Mouse (Mus musculus) heart, adult 8-10 months (tissue): ENCODE data around the gene Slc35g2. TPM values are rescaled to one million over a fixed set of nuclear protein-coding genes. Genes with fewer than 3 reads are reported as not detected.
A peak's percentile ranks its signal among the peaks of the same experiment; 100 is the strongest.

Experiments used
- DNase-seq: peaks from one replicate; pipeline ENCODE4 v3.0.0; 2022; ENCODE audit warnings: low spot score
- total RNA-seq, 4 experiments: library from RNA; stranded (reverse); gene quantifications; 2 replicates each; pipeline ENCODE4 v1.2.4; 2022

The Slc35g2 gene
- total RNA-seq = 1 to 10 TPM; 2.8 to 4.0 (median 3.2) TPM

DNA sequence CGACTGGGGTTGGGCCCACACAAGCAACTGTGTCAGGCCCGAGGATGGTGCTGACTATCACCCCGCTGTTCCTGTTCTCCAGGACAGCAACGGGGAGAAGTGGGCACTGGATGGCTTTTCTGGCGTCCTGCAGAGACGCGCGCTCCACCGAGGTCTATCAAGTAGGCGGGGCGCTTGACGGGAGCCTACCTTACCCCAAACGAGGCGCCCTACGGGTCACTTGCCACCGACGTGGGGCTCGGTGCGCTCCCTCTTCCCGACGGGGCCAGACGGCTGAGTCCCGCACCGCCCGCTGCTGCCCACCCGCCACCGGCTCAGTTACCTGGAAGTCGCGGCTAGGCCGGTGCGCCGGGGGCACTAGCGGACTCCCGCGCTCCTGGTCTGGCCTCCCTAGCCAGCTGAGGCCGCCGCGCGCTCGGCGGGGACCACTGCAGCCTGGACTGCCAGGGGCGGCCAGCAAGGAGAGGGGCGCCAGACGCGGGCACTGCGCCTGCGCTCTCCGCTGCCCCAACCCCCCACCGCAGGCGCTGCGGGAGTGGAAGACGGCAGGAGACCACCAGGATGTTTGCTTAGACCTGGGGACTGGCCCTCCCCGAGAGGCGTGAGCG lies at the start of gene Slc35g2:
Gene Slc35g2, minus strand, starts transcription at position 465 of the 608 bp plus-strand sequence.
- DNase-seq = no peak

DNA sequence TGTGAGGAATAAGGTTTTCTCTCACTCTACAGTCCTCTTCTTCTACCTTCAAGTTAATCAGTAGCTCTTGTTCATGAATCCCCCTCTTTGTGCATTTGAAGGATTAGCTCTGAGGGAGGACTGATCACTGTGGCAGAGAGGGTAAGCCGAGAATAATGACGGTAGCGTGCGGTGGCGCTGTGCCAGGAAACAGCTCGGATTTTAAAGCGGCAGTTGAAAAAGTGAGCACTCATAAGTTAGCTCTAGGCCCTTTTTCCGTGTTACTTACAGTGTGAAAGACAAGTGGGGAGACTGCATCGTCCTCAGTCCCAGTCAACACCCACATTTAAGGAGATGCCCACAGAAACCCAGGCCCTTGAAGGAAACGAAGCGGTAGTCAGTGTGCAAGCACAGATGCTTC lies 46.1 kb upstream of the Slc35g2 start:
- no peak for DNase-seq

DNA sequence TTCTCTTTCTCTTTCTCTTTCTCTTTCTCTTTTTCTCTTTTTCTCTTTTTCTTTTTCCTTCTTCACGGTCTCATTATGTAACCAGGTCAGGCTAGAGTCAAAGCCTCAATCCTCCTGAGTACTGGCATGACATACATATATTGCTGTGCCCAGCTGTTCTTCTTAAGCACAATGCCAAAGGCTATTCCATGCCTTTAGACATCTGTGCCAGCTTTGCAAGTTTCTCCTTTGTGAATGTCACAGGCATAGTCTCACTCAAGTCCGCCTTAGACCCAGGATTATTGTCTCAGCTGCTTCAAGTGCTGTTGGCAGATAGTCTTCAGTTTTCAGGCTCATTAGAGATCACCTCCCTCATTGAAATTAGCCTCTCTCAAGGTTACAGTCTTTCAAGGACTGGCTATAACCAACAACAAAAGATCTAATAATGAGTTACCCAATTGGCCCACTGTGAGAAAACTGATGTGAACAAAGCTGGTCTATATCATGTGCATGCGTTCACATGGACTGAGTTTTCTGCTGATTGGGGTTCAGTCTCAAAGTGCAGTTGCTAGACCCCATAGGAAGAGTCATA lies 42.7 kb upstream of the Slc35g2 start:
- no peak for DNase-seq

DNA sequence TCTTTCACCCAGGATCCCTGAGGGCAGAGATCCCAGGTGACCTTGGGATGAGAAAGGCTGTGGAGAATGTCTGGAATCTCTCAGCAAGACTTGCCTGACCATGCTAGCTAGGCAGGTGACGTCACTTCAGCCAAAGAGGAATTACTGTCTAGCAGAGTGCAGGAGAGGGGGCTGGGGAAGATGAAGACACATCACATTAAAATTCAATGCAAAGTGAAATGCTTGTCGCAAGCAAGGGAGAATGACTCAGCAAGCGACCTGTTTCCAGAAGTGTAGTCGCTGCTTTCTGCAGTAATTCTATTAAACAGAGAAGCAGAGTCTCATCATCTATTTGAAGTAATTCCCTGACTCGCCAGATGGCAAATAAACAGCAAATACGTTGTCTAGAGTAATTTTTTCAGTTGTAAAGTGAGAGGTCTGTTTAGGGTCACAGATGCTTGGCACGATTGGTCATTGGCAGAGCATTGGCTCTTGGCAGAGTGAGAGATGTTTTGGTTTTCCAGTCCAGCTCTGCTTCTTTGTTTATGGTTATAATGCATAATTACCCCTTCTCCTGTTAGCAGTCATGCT lies 35.2 kb upstream of the Slc35g2 start:
- no peak for DNase-seq

DNA sequence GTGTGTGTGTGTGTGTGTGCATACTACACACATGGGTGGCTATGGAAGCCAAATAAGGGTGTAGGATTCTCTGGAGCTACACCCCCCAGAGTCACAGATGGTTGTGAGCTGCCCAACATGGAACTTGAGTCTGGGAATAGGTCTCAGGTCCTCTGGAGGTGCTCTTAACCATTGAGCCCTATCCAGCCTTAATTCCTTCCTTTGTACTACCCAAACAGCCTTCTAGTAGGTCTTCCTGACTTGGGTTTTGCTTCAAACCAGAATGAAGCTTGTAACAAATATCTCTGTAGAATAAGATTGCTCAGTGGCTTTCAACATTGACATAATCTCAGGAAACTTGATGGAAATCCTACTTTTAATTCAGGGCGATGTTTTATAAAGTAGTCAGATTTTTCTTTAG lies 34.6 kb upstream of the Slc35g2 start:
- no peak for DNase-seq

DNA sequence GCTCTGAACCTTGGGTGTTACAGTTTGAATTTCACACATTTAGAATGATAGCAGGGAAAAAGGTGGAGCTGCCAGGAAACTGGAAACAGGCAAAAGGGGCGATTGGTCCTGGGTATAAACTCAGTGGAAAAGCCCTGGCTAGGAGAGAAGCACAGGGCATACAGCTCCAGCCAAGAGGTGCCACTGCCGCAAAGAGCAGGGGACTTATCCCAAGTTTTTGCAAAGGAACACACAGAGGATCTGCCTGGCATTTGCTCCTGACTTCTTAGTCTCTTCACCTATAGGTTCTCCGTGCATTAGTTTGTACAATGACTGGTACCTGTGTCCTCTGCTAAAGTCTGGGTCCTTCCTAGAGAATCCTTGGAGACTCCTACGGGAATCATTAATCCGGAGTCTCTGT lies 32.3 kb upstream of the Slc35g2 start:
- DNase-seq = no peak

DNA sequence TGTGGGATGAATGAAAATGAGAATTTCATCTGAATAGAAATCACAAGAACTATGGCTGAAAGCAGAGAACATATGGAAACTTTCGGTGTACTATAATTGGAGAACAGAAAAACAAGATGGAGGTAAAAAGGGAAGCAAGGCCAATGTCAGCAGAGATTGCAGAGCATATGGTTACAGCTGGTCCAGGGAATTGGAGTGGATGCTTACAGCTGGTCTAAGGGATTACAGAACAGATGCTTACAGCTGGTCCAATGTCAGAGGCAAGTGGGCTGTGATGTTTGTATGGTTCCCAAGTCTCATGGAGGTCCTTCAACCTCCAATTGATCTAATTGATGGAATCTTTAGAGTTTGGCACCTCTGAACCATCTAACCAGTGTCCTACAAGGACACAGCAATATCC lies 31.2 kb upstream of the Slc35g2 start:
- DNase-seq = no peak

DNA sequence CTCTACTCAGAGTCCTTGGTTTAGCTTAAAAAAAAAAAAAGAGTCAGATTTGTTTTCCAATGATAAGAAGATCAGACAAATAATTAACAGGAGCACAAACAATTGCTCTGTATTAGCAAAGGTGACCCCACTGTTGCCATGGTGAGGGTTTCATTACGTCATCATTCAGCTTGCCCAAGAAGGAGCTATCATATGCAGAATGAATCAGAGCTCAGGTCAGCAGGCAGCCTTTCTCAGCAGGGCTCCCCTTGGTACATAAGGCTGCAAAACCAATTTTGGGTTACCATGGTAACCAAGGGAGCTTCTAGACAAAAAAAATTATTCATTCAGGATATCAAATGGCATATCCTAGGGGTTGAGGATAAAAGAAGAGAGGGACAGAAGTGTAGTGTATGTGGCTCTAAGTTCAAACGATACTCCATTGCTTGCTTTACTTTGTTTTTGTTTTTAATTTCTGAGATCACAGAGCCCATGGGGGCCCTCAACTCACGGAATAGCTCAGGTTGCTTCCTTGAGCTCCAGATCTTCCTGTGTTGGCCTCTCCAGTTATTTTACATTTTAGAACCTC lies 29.0 kb upstream of the Slc35g2 start:
- DNase-seq = no peak

DNA sequence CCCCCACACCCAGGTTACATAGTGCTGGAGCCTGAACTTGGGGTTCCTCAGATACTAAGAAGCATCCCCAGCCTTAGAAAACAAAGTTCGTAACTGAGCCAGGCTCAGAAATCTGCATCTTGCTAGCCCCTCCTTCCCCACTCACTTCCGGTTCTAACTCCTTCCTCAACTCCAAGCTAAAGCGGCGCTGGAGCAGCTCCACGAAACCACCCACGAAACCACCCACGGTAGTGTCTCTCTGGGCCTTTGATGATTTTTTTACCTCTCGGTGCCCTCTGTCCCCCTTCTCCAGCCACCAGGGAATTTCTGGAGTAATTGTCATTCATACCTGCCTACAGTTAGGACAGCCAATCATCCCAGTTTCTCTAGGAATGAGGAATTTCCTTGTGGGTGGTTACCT lies 26.7 kb upstream of the Slc35g2 start, which contains the start of gene Stag1:
Gene Stag1, plus strand, starts transcription at position 253 of the 400 bp plus-strand sequence.
- no peak for DNase-seq

DNA sequence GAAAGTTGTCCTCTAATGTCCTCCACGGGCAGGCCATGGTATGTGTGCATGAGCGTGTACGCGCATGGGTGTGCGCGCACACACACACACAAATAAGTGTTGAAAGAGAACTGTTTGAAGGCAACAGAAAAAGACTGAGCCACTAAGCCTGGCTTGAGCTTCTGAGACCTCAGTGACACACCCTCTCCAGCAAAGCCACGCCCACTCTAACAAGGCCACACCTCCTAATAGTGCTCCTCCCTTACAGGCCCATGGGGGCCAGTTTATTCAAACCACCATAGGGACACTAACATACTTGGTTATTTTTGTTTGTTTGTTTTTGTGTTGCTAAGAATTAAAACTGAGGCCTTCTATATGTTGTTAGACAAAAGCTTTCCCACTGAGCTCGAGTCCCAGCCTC lies 25.4 kb upstream of the Slc35g2 start:
- no peak for DNase-seq

DNA sequence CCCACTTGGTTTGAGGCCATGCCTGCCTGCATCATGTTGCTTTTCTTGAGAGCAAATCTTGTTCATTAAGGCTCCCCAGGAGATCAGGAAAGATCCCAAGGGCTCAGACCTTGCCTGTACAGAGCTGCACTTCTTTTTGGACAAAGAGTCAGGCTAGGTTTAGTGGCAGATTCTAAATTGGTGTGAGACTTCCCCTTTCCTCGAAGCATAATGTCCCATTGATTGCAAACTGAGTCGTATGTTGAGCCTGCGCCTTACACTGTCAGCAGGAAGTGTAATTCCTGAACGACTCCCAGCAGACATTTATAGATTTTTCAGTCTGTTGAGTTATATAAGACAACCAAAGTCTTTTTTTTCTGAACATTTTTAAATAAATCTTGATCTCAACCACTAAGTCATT lies 19.6 kb upstream of the Slc35g2 start:
- DNase-seq = no peak

DNA sequence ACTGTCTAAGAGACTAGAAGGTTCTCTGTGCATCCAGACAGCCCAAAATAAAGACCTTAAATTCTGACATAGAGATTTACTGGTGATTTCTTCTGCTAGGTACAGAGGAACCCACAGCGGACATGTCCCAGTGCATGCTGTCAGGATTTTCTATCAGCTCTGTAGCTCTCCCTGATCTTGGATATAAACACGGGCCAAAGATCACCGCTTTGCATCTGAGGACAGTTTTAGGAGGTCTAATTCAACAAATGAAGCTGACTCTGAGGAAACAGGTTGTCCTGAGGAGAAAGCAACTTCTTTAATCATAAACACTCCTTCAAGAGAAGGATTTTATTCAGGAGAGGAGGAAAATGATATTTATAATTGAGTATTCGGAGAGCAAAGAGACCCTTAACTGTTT lies 13.1 kb upstream of the Slc35g2 start:
- DNase-seq = no peak

DNA sequence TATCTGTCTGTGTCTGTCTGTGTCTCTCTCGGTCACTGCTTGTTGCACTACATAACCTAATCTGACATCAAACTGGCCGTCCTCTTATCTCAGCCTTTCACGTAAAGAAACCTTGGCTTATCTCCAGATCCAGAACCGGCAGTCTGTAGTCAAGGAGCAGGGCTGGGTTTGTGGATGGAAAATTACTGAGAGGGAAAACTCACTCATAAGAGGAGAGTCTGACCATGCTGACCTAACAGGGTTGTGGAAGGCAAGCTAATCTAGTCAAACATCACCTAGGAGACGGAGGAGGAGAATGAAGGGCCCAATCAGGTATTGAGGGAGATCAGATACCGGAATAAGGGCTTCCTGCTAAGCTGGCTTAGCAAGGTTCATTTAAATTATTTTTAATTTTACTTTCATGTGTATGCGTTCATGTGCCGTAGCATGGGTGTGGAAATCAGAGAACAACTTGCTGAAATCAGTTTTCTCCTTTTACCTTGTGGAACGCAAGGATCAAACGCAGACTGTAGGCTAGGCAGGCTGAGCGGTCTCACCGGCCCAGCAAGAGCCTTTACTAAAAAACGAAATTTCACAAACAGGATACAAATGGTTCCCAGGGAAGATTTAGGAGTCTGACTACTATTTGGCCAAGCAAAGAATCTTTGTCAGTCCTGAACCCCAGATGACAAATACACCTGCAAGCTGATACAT lies 12.1 kb upstream of the Slc35g2 start:
- DNase-seq = no peak

DNA sequence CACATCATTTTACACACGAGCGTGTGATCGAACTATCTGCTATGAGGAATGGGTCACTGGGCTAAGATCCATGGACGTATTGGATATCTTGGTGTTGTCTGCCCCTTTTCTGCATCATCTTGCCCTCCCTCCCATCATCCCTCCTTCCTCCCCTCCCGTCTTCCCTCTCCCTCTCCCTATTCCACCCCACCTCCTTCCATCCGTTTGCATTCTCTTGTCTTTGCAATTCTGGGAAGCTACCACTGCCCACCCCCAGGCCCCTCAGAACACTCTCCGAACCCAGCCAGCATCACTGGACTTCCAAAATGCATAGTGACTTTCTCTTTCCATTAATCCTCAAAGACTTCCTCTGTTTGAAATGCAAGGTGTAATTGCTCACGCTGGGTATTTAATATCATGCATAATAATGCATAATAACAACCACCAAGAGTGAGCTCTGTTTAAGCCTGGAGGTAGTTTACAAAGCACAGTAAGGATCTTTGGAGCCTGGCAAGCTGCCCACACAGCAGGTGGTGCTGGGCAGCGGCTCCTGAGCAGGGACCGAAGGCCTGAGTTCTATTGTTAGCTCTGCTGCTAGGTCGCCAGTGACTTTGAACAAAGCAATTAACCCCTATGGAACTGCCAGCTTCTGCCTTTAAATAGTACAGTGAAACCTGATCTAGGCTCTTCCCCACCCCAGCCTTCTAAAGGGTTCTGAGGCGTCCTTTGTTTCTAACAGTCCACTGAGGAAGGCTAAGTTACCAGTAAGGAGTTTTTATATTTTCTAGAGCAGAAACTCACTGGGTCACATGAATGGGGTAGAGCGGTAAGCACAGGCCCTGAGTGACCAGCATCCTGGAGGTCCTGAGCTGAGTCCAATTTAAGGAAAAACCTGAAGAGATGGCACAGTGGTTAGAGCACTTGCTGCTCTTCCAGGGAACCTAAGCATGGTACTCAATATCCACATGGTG lies 10.9 kb upstream of the Slc35g2 start:
- peak; percentile 40 for DNase-seq

DNA sequence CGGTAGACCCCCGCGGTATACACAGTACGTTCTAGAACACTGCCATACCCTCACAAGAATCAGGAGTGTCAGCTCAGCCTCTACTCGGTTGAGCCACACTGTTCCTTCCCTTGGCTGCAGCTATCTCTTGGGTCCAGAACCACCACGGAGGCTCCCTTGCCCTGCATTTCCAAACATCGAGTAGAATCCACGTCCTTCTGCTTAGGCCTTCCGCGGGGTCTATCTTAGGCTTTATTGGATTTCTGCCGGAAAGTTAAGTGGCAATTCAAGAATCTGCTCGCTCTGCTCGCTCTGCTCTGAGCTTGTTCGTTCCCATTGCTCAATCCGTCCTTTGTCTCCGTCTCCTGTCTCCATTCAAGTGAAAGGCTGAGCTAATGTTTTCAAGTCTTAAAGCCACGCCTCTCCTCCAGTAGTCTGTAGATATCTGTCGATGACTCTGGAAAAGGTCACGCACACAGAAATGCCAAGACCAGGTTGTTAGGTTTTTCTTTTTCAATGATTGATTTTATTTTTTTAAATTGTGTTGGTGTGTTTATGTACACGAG lies 9.4 kb upstream of the Slc35g2 start:
- DNase-seq = no peak

DNA sequence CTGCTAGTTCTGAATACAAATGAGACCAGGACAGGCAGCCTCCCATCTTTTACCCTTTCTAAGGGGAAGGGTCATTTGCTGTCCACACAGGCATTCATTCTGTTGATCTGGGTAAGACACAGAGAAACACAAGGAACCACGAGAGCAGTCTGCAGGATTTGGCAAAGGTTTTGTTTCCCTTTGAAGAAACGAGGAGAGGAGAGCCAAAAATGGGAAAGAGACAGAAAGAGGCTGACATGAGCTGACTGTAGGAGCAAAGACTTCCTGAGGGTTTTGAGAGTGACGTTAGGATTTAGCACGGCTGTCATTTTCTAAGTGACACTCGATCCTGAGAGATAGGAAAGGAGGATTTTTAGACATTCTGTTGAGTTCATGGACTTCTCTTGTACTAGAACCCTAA lies 3.1 kb upstream of the Slc35g2 start:
- no peak for DNase-seq

DNA sequence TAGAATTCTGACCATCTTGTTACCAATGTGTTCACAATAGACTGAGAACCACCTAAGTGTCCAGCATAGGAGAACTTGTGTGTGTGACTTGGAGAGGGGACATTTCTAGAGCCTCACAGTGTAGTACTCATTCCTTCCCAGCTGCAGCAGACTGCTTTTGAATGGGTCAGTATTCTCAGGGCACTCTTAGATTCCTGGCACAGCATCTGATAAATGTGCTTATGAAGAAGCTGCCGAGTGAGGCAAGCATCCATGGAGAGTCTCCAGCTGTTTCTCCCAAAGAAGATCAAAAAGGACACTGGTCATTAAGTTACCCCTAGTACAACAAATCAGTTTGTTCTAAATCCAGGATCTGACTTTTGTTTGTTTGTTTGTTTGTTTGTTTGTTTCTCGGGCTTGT lies 2.4 kb upstream of the Slc35g2 start:
- DNase-seq = no peak

DNA sequence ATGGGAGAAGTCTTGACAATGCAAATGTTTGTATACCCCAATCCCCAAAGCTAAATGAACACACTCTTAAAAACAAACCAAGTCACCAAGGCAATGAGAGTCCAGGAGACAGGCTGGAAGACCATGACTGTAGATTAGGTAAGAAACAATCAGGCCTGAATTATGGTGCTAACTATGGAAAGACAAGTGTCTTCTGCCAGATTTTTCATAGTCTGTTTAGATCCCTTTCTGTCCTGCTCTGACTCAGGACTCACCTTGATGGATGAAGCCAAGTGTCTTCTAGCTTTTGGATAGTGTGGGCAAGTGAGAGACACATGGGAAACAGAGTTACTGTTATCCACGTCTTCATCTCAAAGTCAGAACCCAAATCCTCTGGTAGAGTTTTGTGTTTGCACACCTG lies 621 bp upstream of the Slc35g2 start:
- DNase-seq = no peak

DNA sequence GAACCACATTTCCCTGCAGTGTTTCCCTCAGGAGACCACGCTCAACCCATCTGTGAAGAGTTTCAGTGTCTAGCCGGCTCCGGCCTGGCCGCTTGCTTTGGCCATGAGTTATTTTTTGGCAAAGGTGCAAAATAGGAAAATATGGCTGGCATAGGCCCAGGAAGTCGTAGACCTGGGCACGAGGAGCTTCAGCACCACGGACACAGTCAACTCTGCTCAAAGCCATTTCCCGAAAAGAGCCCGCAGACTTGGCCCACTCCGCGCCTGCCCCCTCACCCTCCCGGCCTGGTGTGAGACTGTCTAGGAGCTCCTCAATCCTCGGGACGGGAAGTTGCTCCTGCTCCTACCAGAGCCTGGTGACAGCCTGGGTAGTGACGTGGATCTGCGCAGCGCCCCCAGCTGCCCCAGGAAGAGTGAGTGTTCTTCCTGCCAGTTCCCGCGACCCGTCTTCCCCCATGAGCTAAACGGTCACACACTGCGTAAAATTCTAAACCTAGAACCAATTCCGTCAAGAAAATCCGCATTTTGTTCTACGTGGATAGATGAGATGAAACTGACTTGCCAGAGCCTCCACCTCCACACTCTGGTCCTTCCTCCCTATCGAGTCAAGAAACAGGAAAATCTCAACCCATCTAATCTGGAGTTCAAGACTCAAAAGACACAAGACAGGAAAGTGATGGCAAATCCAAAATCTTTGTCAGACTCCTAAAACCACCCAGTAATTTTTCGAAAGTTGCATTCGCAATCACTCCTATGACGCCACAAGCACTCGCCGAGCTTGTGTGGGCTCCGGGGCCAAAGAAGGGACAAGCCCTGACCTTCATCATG lies 878 bp downstream of the Slc35g2 start:
- peak; percentile 37 for DNase-seq

DNA sequence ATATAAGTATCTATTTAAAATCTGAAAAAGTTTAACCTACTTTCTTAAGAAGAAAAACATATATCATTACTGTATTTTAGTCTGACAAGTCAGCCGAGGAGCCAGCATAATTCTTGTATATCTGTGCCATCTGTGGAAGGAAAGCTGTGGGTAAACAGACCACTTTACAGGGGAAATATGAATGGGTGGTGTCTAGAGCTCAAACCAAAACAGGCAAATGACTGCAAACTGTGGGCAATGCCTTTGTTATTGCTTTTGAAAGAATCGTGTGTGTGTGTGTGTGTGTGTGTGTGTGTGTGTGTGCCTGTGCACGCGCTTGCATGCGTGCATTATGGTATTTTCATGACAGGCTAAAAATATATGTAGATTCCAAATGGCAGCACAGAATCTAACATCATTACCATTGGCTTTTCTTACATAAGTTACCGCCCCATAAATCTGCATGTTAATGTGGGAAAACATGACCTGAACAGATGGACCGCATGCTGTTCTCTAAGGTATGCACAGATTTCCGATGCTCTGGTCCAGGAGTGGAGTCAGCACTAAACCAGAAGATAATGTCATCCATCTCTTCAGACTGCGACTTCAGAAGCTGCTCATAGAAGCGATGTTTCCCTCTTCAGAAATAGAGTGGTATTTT lies 10.5 kb downstream of the Slc35g2 start:
- DNase-seq = no peak
